ENCODE assay signal across 10 mouse cellular contexts in genomic region chr11:82174794-82175193, GRCm38 (mm10). TPM values are rescaled to one million over a fixed set of nuclear protein-coding genes. Genes with fewer than 3 reads are reported as not detected.
DNase-seq lines count a peak whose midpoint lies in the region; ATAC-seq and TF ChIP-seq lines count a peak whose summit lies in the region.
"Had no signal": no experiment of that assay in that cellular context is flagged by ENCODE, and none has a peak within 500 bp of the region (broad histone marks: within the 10 kb centered on the region; RNA-seq: fewer than 3 reads in every experiment).

No protein-coding gene starts in this region.

- H3K79me2 ChIP-seq in MEL (ENCODE audit: control insufficient read depth, insufficient read depth, low read length, poor library complexity), result no peaks in the 10 kb centered on the region

- no peaks in the 10 kb centered on the region for H3K4me1 ChIP-seq in forebrain, embryonic 11.5 days (replicated peaks; ENCODE audit: control insufficient read depth, insufficient read depth, low read length)
- H3K4me1 ChIP-seq in forebrain, embryonic 16.5 days (replicated peaks; ENCODE audit: control insufficient read depth, insufficient read depth, low read length), result no peaks in the 10 kb centered on the region
- no peaks in the 10 kb centered on the region for H3K4me1 ChIP-seq in MEL (ENCODE audit: control insufficient read depth in 1 of 2, insufficient read depth in 2 of 2, low read length in 2 of 2)
- 0 out of 2 replicates have a peak, but pooled peaks cover 2% of the 10 kb centered on the region for H3K4me1 ChIP-seq in lung, adult 2 months (ENCODE audit: control insufficient read depth, insufficient read depth, low read length)
- H3K4me1 ChIP-seq: midbrain, embryonic 12.5 days had no signal

- no peak overlapping the region for H3K4me3 ChIP-seq in forebrain, embryonic 11.5 days (ENCODE audit: low read depth, low read length)
- no peak overlapping the region for H3K4me3 ChIP-seq in forebrain, embryonic 16.5 days (replicated peaks; ENCODE audit: low read length)
- H3K4me3 ChIP-seq in MEL (ENCODE audit: control insufficient read depth in 1 of 2, insufficient read depth in 1 of 2, low read depth in 2 of 2, low read length in 2 of 2), result no peak overlapping the region
- no peak overlapping the region for H3K4me3 ChIP-seq in lung, adult 2 months (replicated peaks; ENCODE audit: extremely low read depth, low read depth, low read length)
- H3K4me3 ChIP-seq: midbrain, embryonic 12.5 days had no signal

- peak; percentile 75 for DNase-seq in forebrain, embryonic 11.5 days (ENCODE audit: low spot score)
- peak; percentile 49 for DNase-seq in MEL (ENCODE audit: low read depth, low spot score)
- DNase-seq in cerebellum, adult 9-10 months, result peak; percentile 14
- DNase-seq in gastrocnemius, adult 8-10 months (ENCODE audit: low spot score in 2 of 2), result peak; percentile 52 to 63
- DNase-seq in large intestine, adult 2 months (ENCODE audit: low read depth, low spot score), result peak; percentile 27
- peak; percentile 58 for DNase-seq in lung, adult 2 months
- DNase-seq in right cerebral cortex, postnatal 36 days (ENCODE audit: low spot score in 2 of 2), result peak; percentile 32 to 50

- no peaks in the 10 kb centered on the region for H3K27me3 ChIP-seq in forebrain, embryonic 11.5 days (ENCODE audit: control insufficient read depth, insufficient read depth, low read length)
- peaks cover 6% of the 10 kb centered on the region; the same call in 1 of the 2 replicates for H3K27me3 ChIP-seq in forebrain, embryonic 16.5 days (replicated peaks; ENCODE audit: control insufficient read depth, insufficient read depth, low read length)
- H3K27me3 ChIP-seq in MEL (ENCODE audit: control insufficient read depth in 1 of 2, insufficient read depth in 2 of 2, low read length in 2 of 2), result no peaks in the 10 kb centered on the region
- H3K27me3 ChIP-seq: midbrain, embryonic 12.5 days had no signal

- TF ChIP-seq POLR2A in MEL (IDR thresholded peaks at IDR 0.05; ENCODE audit: control insufficient read depth in 1 of 2, insufficient read depth in 1 of 2, low read depth in 1 of 2, low read length in 2 of 2, poor library complexity in 1 of 2), result no peak
- no peak for TF ChIP-seq POLR2A in lung, adult 2 months (IDR thresholded peaks at IDR 0.05; ENCODE audit: borderline replicate concordance, extremely low read depth, low read depth, low read length)

- no peak overlapping the region for H3K4me2 ChIP-seq in forebrain, embryonic 11.5 days (ENCODE audit: low read depth, low read length, severe bottlenecking)
- H3K4me2 ChIP-seq in forebrain, embryonic 16.5 days (ENCODE audit: low read length), result no peak overlapping the region
- H3K4me2 ChIP-seq: midbrain, embryonic 12.5 days had no signal

- no peaks in the 10 kb centered on the region for H3K36me3 ChIP-seq in forebrain, embryonic 11.5 days (ENCODE audit: control insufficient read depth, insufficient read depth, low read length)
- no peaks in the 10 kb centered on the region for H3K36me3 ChIP-seq in forebrain, embryonic 16.5 days (ENCODE audit: control insufficient read depth, insufficient read depth)
- H3K36me3 ChIP-seq in MEL (ENCODE audit: control insufficient read depth in 1 of 2, insufficient read depth in 2 of 2, low read length in 2 of 2), result no peaks in the 10 kb centered on the region
- H3K36me3 ChIP-seq: G1E; midbrain, embryonic 12.5 days had no signal

- WGBS in forebrain, embryonic 11.5 days, result 17% methylated on average over 3 of the region's 3 CpGs
- WGBS in forebrain, embryonic 16.5 days, result 18% methylated on average over 3 of the region's 3 CpGs
- 26% methylated on average over 3 of the region's 3 CpGs for WGBS in large intestine, adult 2 months
- 30% methylated on average over 3 of the region's 3 CpGs for WGBS in lung, adult 2 months

- ATAC-seq in forebrain, embryonic 11.5 days (replicated peaks; ENCODE audit: low FRiP score), result no peak
- no peak for ATAC-seq in forebrain, embryonic 16.5 days

- TF ChIP-seq RAD21 in MEL (IDR thresholded peaks at IDR 0.05; ENCODE audit: low read depth, low read length), result no peak; the same call in none of the 2 replicates

- no peak for TF ChIP-seq EP300 in MEL (IDR thresholded peaks at IDR 0.05; ENCODE audit: low read depth in 1 of 2, low read length in 2 of 2)

- no peak overlapping the region for H3K9ac ChIP-seq in forebrain, embryonic 11.5 days (ENCODE audit: low read length)
- H3K9ac ChIP-seq in forebrain, embryonic 16.5 days (replicated peaks; ENCODE audit: low read depth, low read length), result no peak overlapping the region
- H3K9ac ChIP-seq in MEL (ENCODE audit: control insufficient read depth, low read depth, low read length, poor library complexity, severe bottlenecking), result no peak overlapping the region
- H3K9ac ChIP-seq: midbrain, embryonic 12.5 days had no signal

- no peak overlapping the region for H3K27ac ChIP-seq in forebrain, embryonic 11.5 days (ENCODE audit: low read depth, low read length)
- H3K27ac ChIP-seq in forebrain, embryonic 16.5 days (ENCODE audit: low read length), result no peak overlapping the region
- no peak overlapping the region for H3K27ac ChIP-seq in MEL (ENCODE audit: control insufficient read depth, low read depth, low read length)
- H3K27ac ChIP-seq: midbrain, embryonic 12.5 days had no signal

- H3K9me3 ChIP-seq in forebrain, embryonic 11.5 days (ENCODE audit: control insufficient read depth, low read length), result no peaks in the 10 kb centered on the region
- no peaks in the 10 kb centered on the region for H3K9me3 ChIP-seq in forebrain, embryonic 16.5 days (ENCODE audit: control insufficient read depth, low read length)
- no peaks in the 10 kb centered on the region for H3K9me3 ChIP-seq in MEL (replicated peaks; ENCODE audit: insufficient read depth, low read length)
- H3K9me3 ChIP-seq: midbrain, embryonic 12.5 days had no signal

- TF ChIP-seq CTCF in MEL (IDR thresholded peaks at IDR 0.05 in 2 of 3, conservative IDR thresholded peaks at IDR 0.05 in 1 of 3; ENCODE audit: control insufficient read depth in 1 of 3, insufficient read depth in 1 of 3, low read depth in 2 of 3, low read length in 3 of 3, poor library complexity in 1 of 3, severe bottlenecking in 1 of 3), result peak in 2 of 3 experiments; percentile 39 to 61; a peak in 4 of 6 replicates
- peak; percentile 60 for TF ChIP-seq CTCF in lung, adult 2 months (IDR thresholded peaks at IDR 0.05; ENCODE audit: insufficient read depth, low read length)

TF ChIP-seq in MEL, 35 proteins besides CTCF, POLR2A, EP300 and RAD21:
- TF ChIP-seq TAL1 (IDR thresholded peaks at IDR 0.05; ENCODE audit: low read length) (no peak), SMC3 (IDR thresholded peaks at IDR 0.05; ENCODE audit: low read depth, low read length) (peak; percentile 27; the same call in 1 of the 2 replicates), NELFE (IDR thresholded peaks at IDR 0.05; ENCODE audit: low read depth, low read length) (no peak), GATA1 (IDR thresholded peaks at IDR 0.05; ENCODE audit: low read depth, low read length) (no peak)
TF ChIP-seq in MEL: peak in this region for 1.

RNA-seq across cellular contexts. Expression of gene Ccl8, which starts 59.8 kb away (rescaled TPM):
- not detected in 2 replicates for polyA plus RNA-seq in forebrain, embryonic 11.5 days (2014; fragmentation: Nextera tagmentation; extraction: Ambion mirVana)
- not detected in 2 replicates for polyA plus RNA-seq in forebrain, embryonic 16.5 days (2015; fragmentation: Nextera tagmentation; extraction: Ambion mirVana)
- total RNA-seq in MEL (2012; rRNA removed), result not detected in 2 replicates
- not detected for polyA plus RNA-seq in MEL (2012; ENCODE audit: insufficient read depth in 1 of 2, insufficient read length in 2 of 2, low read depth in 1 of 2, low replicate concordance in 2 of 2, missing spikeins in 1 of 2)
- under 1 TPM in 1 of 4 experiments, not detected in 3; 0.86 TPM for total RNA-seq in gastrocnemius, adult 8-10 months (2022)
- polyA plus RNA-seq in large intestine, adult 2 months (2012; rRNA removed), result 21.2 and 22.4 TPM in 2 replicates
- polyA plus RNA-seq in lung, adult 2 months (2012; rRNA removed), result 2.1 and 2.7 TPM in 2 replicates
- total RNA-seq: G1E had no signal
- polyA plus RNA-seq: G1E; midbrain, embryonic 12.5 days had no signal

Comparison
In these comparisons a context has a peak if more than half of its experiments do, and no peak if none do; other contexts are left out.
1. DNase-seq: peak in every context shown above with its lines; median percentile 75 in forebrain, embryonic 11.5 days; 58 in lung, adult 2 months; 58 in gastrocnemius, adult 8-10 months; 49 in MEL; 41 in right cerebral cortex, postnatal 36 days; 27 in large intestine, adult 2 months; 14 in cerebellum, adult 9-10 months.